Mouse (Mus musculus): Measurements from ENCODE around the gene Rnf227. TPM values are rescaled to one million over a fixed set of nuclear protein-coding genes. Genes with fewer than 3 reads are reported as not detected.

The Rnf227 gene
- polyA plus RNA-seq, 1 experiment from 2014 or later, result 4.3 TPM

DNA sequence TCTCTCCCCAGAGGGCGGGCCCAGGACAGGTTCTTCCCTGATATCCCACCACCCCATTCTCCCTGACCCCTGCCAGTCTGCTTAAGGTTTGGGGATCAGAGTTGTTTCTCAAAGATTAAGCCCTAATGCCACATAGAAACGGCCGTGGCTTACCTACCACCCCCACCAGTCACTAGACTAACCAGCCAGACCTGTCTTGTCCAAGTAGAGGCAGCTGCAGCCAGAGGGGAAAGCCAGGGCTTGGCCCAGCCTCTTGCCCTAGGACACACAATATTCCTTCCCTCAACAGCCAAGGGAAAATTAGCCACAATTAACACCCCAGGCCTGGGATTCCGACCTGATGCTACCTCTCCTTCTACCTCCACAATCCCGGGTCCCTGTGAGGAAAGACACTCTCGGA, 25.5 kb downstream of the Rnf227 start:
- WGBS, result 40% methylated on average over 6 of the region's 6 CpGs
- ATAC-seq (replicated peaks; ENCODE audit: low FRiP score) (no peak), DNase-seq (ENCODE audit: low spot score) (no peak)
- Histone ChIP-seq H3K4me1 (replicated peaks; ENCODE audit: control insufficient read depth, insufficient read depth, low read length) (peaks cover 35% of the 10 kb centered on the region), H3K4me2 (peak overlapping the region; percentile 98), H3K36me3 (ENCODE audit: control insufficient read depth, insufficient read depth, low read length) (peaks cover 6% of the 10 kb centered on the region; the same call in 1 of the 2 replicates), H3K4me3 (ENCODE audit: low read depth, low read length) (peak overlapping the region; percentile 88), H3K27ac (ENCODE audit: low read depth, low read length) (peak overlapping the region; percentile 54), H3K27me3 (replicated peaks; ENCODE audit: control insufficient read depth, insufficient read depth, low read length) (peaks cover 18% of the 10 kb centered on the region), H3K9ac (ENCODE audit: low read depth, low read length) (peak overlapping the region; percentile 39), H3K9me3 (ENCODE audit: control insufficient read depth, low read length) (no peaks in the 10 kb centered on the region)

DNA sequence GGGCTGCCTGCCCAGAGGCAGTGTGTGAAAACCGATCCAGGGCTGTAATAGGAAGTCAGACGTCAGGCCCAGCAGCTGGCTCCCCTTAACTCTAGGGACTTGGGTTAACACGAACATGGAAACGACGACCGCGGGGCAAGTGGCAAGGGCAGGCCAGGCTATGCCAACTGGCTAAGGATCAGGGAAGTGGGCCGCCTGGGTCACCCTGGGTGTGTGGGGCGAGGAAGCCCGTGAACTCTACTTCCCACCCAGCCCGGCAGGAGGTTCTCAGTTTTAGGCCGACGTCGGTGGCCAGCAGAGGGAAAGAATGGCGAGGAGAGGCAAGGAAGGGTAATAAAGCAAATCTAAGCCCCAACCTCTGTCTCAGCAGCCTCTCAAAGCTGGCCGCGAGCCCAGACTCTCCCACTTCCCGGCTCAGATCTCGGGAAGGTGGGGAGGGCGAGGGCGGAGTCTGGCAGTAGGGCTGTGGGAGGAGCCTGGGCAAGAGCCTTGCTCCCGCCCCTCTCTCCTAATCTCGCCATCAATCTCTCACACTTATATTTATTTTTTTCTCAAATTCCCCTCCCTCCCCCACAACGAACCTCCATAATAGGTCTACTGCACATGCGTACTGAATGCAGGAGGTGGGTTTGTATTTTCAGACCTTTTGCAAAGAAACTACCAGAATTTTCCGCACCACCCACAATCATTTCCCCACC, 26.0 kb downstream of the Rnf227 start:
- Histone ChIP-seq H3K27me3 (replicated peaks; ENCODE audit: control insufficient read depth, insufficient read depth, low read length) (peaks cover 18% of the 10 kb centered on the region), H3K4me1 (replicated peaks; ENCODE audit: control insufficient read depth, insufficient read depth, low read length) (peaks cover 40% of the 10 kb centered on the region)

DNA sequence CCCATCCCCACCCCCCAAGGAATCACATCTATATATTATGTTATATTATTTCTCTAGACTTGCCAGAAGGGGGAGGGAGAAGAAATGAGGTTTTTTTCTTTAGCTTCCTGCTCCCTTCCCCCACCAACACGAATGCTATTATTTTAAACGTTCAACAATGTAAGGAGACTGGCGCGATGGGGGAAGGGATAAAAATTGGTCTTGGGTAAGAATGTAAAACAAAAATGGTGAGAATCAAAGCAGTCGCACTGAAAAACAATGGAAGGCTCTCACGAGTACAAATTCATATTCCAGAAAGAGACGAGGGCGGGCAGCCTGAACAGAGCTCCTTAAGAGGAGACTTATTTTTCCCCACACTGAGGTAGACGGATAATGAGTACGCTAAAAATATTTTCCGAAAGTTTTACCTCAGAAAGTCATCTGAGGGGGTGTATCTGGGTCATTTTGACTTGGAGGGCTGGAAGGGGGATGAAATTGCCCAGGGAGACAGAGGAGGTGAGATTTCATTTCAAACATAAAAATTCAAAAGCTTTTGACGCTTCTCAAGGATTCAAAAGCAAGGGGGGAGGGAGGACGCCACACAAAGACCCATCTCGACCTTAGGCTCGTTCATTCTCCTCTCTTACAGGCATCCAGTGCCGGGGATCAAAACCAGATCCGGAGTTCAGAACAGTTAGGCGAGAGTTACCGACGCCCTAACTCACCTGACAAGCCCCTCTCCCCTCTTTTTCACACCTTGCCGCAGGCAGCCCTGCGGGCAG, 26.8 kb downstream of the Rnf227 start:
- H3K9me3 ChIP-seq (ENCODE audit: control insufficient read depth, low read length), result no peaks in the 10 kb centered on the region
- H3K4me1 ChIP-seq (replicated peaks; ENCODE audit: control insufficient read depth, insufficient read depth, low read length), result peaks cover 46% of the 10 kb centered on the region
- DNase-seq (ENCODE audit: low spot score) (no peak), ATAC-seq (replicated peaks; ENCODE audit: low FRiP score) (no peak)
- peak overlapping the region; percentile 90 for H3K9ac ChIP-seq (ENCODE audit: low read depth, low read length)
- H3K4me3 ChIP-seq (ENCODE audit: low read depth, low read length), result peak overlapping the region; percentile 88
- peaks cover 3% of the 10 kb centered on the region; the same call in 1 of the 2 replicates for H3K36me3 ChIP-seq (ENCODE audit: control insufficient read depth, insufficient read depth, low read length)
- peaks cover 18% of the 10 kb centered on the region for H3K27me3 ChIP-seq (replicated peaks; ENCODE audit: control insufficient read depth, insufficient read depth, low read length)
- H3K27ac ChIP-seq (ENCODE audit: low read depth, low read length), result peak overlapping the region; percentile 87
- H3K4me2 ChIP-seq, result peak overlapping the region; percentile 98
- under 1% methylated on average over 22 of the region's 22 CpGs for WGBS

More for the DNA sequence above, 26.0 kb downstream of the Rnf227 start:
- Histone ChIP-seq H3K9me3 (ENCODE audit: control insufficient read depth, low read length) (no peaks in the 10 kb centered on the region), H3K4me2 (peak overlapping the region; percentile 98), H3K9ac (ENCODE audit: low read depth, low read length) (peak overlapping the region; percentile 39), H3K4me3 (ENCODE audit: low read depth, low read length) (peak overlapping the region; percentile 88), H3K36me3 (ENCODE audit: control insufficient read depth, insufficient read depth, low read length) (peaks cover 6% of the 10 kb centered on the region; the same call in 1 of the 2 replicates), H3K27ac (ENCODE audit: low read depth, low read length) (peak overlapping the region; percentile 54)
- DNase-seq (ENCODE audit: low spot score), result peak; percentile 80
- 3% methylated on average over 26 of the region's 26 CpGs for WGBS
- peak; percentile 71 for ATAC-seq (replicated peaks; ENCODE audit: low FRiP score)

DNA sequence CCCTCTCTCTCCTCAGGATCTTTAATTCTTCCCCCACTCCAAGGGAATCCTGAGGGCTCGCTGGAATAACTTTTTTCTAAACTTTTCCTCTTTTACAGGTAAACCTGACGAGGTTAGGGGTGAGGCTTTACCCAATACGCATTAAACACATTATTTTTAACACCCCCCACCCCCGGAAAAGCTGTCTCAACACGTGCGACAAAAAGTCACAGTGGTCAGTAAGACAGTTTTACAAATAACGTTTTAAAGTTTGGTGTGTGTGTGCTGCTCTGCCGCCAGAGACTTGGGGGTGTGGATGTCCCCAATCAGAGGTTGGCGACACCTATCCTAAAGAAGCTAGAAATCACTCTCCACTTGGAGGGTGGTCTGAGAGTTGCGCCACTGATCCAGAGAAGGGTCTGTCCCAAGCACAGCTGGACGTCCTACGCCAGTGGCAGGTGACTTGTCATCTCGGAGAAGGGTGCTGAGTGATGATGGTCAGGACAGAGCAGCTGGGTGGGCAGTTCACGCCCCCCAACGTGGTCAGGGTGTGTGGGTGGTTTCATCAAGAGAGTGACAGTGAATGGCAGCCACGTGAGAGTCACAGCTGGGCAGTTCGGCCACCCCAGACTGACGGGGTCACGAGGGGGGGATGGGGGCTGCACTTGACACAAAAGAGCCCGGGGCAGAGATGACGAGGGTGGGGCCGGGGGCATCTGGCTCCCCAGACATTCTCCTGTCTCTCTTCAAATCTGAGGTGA, 27.5 kb downstream of the Rnf227 start:
- Histone ChIP-seq H3K9me3 (ENCODE audit: control insufficient read depth, low read length) (no peaks in the 10 kb centered on the region), H3K4me3 (ENCODE audit: low read depth, low read length) (peak overlapping the region; percentile 88), H3K36me3 (ENCODE audit: control insufficient read depth, insufficient read depth, low read length) (peaks cover 3% of the 10 kb centered on the region; the same call in 1 of the 2 replicates), H3K27me3 (replicated peaks; ENCODE audit: control insufficient read depth, insufficient read depth, low read length) (peaks cover 18% of the 10 kb centered on the region), H3K4me2 (peak overlapping the region; percentile 98), H3K27ac (ENCODE audit: low read depth, low read length) (peak overlapping the region; percentile 87), H3K4me1 (replicated peaks; ENCODE audit: control insufficient read depth, insufficient read depth, low read length) (peaks cover 54% of the 10 kb centered on the region), H3K9ac (ENCODE audit: low read depth, low read length) (peak overlapping the region; percentile 90)
- DNase-seq (ENCODE audit: low spot score) (no peak), ATAC-seq (replicated peaks; ENCODE audit: low FRiP score) (no peak)
- WGBS, result 3% methylated on average over 22 of the region's 22 CpGs

DNA sequence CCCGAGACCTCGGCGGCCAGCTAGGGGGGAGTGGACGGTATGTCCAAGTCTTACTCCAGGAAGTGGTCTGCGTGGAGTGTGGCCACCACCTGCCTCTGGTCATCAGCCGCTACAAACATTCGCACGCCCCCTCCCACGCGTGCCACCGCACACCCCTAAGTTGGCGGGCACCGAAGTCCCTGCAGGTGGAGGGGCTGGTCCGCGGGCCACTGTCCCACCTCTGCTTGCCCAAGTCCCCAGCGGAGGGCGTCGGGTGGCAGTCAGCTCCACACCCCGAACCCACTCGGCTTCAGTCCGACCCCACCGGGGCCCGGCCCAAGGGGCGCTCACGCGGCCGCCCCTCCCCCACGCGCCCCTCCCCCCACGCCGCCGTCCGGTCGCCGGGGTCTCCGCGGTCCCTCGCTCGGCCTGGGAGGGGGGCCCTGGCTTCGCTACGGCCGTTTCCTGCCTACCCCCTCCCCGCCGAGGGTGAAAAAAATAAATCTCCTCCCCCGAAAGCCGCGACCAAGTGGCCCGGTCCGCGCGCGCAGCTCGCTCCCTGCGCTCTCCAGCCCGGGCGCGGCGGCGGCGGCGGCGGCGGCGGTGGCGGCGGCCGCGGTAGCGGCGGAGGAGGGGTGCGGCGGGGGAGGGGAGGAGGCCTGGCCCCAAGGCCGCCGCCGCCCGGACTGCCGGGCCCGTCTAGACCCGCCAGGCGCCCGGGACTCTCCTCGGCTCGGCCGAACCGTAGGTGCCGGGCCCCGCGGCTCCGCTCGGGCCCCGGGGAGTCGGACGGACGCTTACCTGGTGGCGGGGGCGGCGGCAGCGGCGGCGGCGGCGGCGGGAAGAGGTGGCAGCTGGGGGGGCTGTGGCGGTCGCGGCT, 28.3 kb downstream of the Rnf227 start:
- under 1% methylated on average over 64 of the region's 106 CpGs for WGBS
- DNase-seq (ENCODE audit: low spot score), result peak; percentile 67
- H3K27me3 ChIP-seq (replicated peaks; ENCODE audit: control insufficient read depth, insufficient read depth, low read length), result peaks cover 18% of the 10 kb centered on the region
- peak overlapping the region; percentile 90 for H3K9ac ChIP-seq (ENCODE audit: low read depth, low read length)
- H3K9me3 ChIP-seq (ENCODE audit: control insufficient read depth, low read length), result no peaks in the 10 kb centered on the region
- H3K4me1 ChIP-seq (replicated peaks; ENCODE audit: control insufficient read depth, insufficient read depth, low read length), result peaks cover 62% of the 10 kb centered on the region
- peak overlapping the region; percentile 87 for H3K27ac ChIP-seq (ENCODE audit: low read depth, low read length)
- 0 out of 2 replicates have a peak, but pooled peaks have one; percentile 21 for ATAC-seq (replicated peaks; ENCODE audit: low FRiP score)
- H3K36me3 ChIP-seq (ENCODE audit: control insufficient read depth, insufficient read depth, low read length), result no peaks in the 10 kb centered on the region
- H3K4me3 ChIP-seq (ENCODE audit: low read depth, low read length), result peak overlapping the region; percentile 88
- H3K4me2 ChIP-seq, result peak overlapping the region; percentile 98

DNA sequence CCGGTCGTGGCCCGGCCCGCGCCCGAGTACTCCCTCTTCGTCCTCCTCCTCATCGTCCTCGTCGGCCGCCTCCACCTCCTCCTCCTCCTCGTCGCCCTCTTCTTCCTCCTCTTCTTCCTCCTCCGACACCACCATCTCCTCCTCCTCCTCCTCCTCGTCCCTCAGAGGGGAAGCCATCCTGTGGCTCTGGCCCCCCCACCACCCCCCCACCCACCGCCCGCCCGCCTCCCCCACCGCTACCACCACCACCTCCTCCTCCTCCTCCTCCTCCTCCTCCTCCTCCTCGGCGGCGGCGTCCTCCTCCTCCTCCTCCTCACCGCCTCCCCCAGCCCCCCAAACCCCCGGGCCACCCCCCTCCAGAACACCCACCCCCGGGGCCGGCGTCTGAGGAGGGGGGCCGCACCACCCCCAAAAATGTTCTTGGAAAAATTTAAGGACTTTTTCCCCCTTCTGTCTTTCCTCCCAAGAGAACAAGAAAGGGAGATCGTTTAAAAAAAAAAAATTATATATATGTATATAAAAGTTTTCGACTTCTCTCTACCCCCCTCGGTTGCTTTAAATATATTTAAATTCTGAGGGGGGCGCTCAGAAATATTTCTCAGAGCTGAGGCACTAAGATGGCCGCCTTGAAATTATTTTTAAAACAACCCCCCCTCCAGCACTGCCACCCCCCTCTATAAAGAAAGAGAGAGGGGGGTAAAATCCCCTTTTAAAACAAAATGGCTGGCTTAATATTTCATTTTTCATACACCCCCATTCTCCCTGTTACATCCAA, 29.1 kb downstream of the Rnf227 start, which contains the start of gene Chd3:
Chd3 (minus strand) TSS at position 192 of the 775 bp plus-strand sequence.
- H3K36me3 ChIP-seq (ENCODE audit: control insufficient read depth, insufficient read depth, low read length), result no peaks in the 10 kb centered on the region
- H3K4me3 ChIP-seq (ENCODE audit: low read depth, low read length), result peak within 1 kb of the TSS; percentile 88
- ATAC-seq (replicated peaks; ENCODE audit: low FRiP score) (no peak), DNase-seq (ENCODE audit: low spot score) (no peak)
- 10% methylated on average over 14 of the region's 34 CpGs for WGBS
- peaks cover 18% of the 10 kb centered on the region for H3K27me3 ChIP-seq (replicated peaks; ENCODE audit: control insufficient read depth, insufficient read depth, low read length)
- H3K4me2 ChIP-seq, result peak within 1 kb of the TSS; percentile 98
- H3K27ac ChIP-seq (ENCODE audit: low read depth, low read length), result peak within 1 kb of the TSS; percentile 87
- peak within 1 kb of the TSS; percentile 90 for H3K9ac ChIP-seq (ENCODE audit: low read depth, low read length)
- H3K9me3 ChIP-seq (ENCODE audit: control insufficient read depth, low read length), result no peaks in the 10 kb centered on the region
- H3K4me1 ChIP-seq (replicated peaks; ENCODE audit: control insufficient read depth, insufficient read depth, low read length), result peaks cover 66% of the 10 kb centered on the region

DNA sequence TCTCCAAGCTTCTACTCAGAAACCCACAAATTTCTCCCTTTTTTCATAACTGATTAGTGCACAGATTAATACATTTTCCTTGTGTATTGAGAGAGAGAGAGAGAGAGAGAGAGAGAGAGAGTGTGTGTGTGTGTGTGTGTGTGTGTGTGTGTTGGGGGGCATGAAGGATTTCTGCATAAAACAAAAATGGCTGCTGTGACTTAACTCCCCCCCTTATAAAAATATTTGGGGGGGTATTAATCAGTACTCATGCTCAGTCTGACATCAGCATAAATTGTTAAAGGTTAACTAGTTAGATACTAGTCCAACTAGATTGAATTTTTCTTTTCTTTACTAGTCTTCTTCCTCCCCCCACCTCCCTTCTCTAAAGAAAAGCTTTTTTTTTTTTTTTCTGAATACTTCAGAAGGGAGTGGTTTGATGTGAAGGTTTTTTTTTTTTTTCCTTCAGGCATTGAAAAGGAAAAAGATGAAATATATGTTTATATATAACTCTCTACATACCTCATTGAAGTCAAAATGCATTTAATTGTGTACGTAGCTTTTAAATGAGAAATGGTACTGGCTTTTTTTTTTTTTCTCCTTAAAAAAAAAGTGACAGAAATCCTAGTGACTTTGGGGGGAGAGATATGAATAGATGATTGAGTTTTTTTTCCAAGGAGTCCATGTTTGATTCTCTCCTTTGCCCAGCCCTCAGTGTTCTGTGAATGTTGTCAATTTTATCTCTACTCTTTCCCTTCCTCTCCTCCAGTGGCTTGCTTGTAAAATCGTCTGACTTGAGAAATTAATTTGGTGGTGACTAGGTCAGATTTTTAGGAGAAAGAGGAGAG, 29.9 kb downstream of the Rnf227 start:
- WGBS, result 37% methylated on average over 2 of the region's 2 CpGs
- Histone ChIP-seq H3K36me3 (ENCODE audit: control insufficient read depth, insufficient read depth, low read length) (no peaks in the 10 kb centered on the region), H3K9me3 (ENCODE audit: control insufficient read depth, low read length) (no peaks in the 10 kb centered on the region), H3K9ac (ENCODE audit: low read depth, low read length) (no peak overlapping the region), H3K4me1 (replicated peaks; ENCODE audit: control insufficient read depth, insufficient read depth, low read length) (peaks cover 62% of the 10 kb centered on the region), H3K4me2 (peak overlapping the region; percentile 98), H3K27ac (ENCODE audit: low read depth, low read length) (peak overlapping the region; percentile 20; the same call in 1 of the 2 replicates), H3K4me3 (ENCODE audit: low read depth, low read length) (peak overlapping the region; percentile 88), H3K27me3 (replicated peaks; ENCODE audit: control insufficient read depth, insufficient read depth, low read length) (peaks cover 18% of the 10 kb centered on the region)
- DNase-seq (ENCODE audit: low spot score) (no peak), ATAC-seq (replicated peaks; ENCODE audit: low FRiP score) (no peak)

Data from liver, embryonic 11.5 days (tissue).